Mouse (Mus musculus) bone marrow macrophage, adult 2 months (primary cell): Measurements from ENCODE around the gene Pnma3. TPM values are rescaled to one million over a fixed set of nuclear protein-coding genes. Genes with fewer than 3 reads are reported as not detected.

Source experiments
- polyA plus RNA-seq: library from polyadenylated mRNA; stranded (reverse); fragments of >200 nt; gene quantifications from 2 replicates; pipeline ENCODE4 v1.2.4, GENCODE M21; 2012; ENCODE audit not compliant: missing spikeins, insufficient read depth, insufficient read length

Gene Pnma3
- polyA plus RNA-seq, 1 experiment = not detected

Other genes starting within 250 kb of the Pnma3 start
- not detected in 2 replicates for gene Gabrq, start 239.6 kb upstream of the Pnma3 start, polyA plus RNA-seq
- 34.6 and 36.4 TPM in 2 replicates for gene Cetn2, start 146.4 kb upstream of the Pnma3 start, polyA plus RNA-seq
- gene Nsdhl, start 146.2 kb upstream of the Pnma3 start, polyA plus RNA-seq = 15.1 and 16.9 TPM in 2 replicates
- gene Zfp185, start 77.4 kb upstream of the Pnma3 start, polyA plus RNA-seq = not detected in 2 replicates
- not detected in 2 replicates for gene Pnma5, start 27.7 kb upstream of the Pnma3 start, polyA plus RNA-seq
- gene Xlr4a, start 17.7 kb downstream of the Pnma3 start, polyA plus RNA-seq = 4.6 and 4.7 TPM in 2 replicates
- 0.16 TPM in 1 of 2 replicates, not detected in the other for gene Xlr3a, start 32.3 kb downstream of the Pnma3 start, polyA plus RNA-seq
- not detected in 2 replicates for gene Gm14685, start 52.3 kb downstream of the Pnma3 start, polyA plus RNA-seq
- not detected in 2 replicates for gene Xlr5b, start 84.0 kb downstream of the Pnma3 start, polyA plus RNA-seq
- gene DXBay18, start 84.7 kb downstream of the Pnma3 start, polyA plus RNA-seq = not detected in 2 replicates
- gene Spin2d, start 112.2 kb downstream of the Pnma3 start, polyA plus RNA-seq = not detected in 2 replicates
- gene Xlr3b, start 127.4 kb downstream of the Pnma3 start, polyA plus RNA-seq = 6.2 and 6.9 TPM in 2 replicates
- 6.6 and 11.4 TPM in 2 replicates for gene Xlr4b, start 149.5 kb downstream of the Pnma3 start, polyA plus RNA-seq
- gene F8a, start 163.5 kb downstream of the Pnma3 start, polyA plus RNA-seq = 5.2 and 6.0 TPM in 2 replicates
- gene Xlr4c, start 178.3 kb downstream of the Pnma3 start, polyA plus RNA-seq = 3.6 and 7.3 TPM in 2 replicates
- gene Xlr3c, start 200.6 kb downstream of the Pnma3 start, polyA plus RNA-seq = not detected in 2 replicates
- gene Xlr5a, start 228.2 kb downstream of the Pnma3 start, polyA plus RNA-seq = not detected in 2 replicates
- gene Xlr5c, start 228.2 kb downstream of the Pnma3 start, polyA plus RNA-seq = not detected in 2 replicates